Mouse (Mus musculus): ENCODE data around the gene Tenm4.

The Tenm4 gene

DNA sequence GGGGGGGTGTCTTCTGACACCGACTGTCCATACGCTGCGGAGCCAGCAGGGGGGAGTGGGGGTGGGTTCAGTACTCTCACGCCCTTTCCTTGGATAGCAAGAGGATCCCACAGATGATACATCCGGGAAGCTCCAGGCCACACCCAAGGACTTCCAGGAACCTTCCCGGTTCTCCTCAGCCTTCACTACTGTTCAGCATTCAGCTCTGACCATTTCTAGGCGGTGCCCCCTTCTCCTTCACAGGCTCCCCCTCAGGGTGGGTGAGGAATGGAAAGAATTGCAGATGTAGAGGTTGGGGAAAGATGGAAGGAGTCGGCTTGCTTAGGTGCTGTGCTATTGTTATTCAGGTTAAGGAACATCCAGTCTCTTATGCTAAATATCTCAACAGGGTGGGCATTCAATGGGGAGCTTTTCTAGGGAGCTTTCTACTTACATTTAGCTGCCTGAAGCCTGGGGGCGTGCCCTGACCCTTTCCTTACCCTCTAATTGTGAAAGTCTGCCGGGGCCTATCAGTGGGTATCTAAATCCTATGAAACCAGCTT lies 33.8 kb downstream of the Tenm4 start:
- no peak for DNase-seq

DNA sequence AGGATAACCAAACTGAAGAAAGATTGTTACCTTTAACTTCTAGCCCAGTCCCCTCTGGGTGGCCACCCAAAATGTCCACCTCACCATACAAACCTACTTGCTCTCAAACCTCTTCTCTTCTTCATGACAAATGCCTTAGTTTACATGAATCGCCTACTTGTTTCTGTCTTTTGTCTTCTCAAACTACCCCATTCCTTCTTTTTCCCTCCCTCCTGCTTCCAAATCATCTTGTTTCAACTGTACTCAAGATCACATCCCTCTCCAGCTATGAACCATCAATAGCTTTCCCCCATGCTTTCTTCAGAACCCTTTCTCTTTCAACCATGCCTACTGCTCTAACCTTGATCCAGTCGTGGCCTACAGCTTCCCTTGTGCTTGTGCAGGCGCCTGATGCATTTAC lies 36.0 kb downstream of the Tenm4 start:
- DNase-seq, result no peak

DNA sequence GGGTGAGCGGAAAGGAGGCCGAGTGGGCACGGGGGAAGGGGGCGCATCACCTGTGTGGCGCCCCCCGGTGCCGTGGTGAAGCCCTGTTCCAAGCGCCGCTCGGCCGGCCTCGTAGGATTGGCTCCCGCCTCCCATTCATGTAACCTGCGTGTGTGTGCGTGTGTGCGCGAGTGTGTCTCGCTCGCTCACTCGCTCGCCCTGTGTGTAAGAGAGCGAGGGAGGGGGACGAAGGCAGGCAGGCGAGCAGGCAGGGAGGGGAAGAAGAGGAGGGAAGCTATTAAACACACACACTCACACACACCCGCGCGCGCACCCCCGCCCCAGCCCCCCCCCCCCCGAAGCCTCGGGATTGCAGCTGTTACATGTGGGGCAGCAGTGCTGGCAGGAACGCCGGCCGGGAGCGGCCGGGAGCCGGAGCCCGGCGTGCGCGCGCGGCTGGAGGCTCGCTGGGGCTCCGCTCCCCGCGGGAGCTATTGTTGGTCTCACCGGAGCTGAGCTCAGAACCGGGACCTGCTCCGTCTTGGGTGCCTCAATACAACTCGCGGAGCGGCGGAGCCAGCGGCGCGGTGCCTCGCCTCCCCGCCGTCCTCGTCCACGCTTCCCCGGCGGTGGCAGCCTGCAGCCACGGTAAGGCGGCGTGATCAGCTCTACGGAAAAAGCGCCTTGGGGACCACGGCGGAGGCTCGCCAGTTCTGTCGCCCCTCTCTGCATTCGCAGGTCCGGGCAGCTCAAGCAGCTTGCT lies 38.9 kb downstream of the Tenm4 start:
- DNase-seq, result no peak

DNA sequence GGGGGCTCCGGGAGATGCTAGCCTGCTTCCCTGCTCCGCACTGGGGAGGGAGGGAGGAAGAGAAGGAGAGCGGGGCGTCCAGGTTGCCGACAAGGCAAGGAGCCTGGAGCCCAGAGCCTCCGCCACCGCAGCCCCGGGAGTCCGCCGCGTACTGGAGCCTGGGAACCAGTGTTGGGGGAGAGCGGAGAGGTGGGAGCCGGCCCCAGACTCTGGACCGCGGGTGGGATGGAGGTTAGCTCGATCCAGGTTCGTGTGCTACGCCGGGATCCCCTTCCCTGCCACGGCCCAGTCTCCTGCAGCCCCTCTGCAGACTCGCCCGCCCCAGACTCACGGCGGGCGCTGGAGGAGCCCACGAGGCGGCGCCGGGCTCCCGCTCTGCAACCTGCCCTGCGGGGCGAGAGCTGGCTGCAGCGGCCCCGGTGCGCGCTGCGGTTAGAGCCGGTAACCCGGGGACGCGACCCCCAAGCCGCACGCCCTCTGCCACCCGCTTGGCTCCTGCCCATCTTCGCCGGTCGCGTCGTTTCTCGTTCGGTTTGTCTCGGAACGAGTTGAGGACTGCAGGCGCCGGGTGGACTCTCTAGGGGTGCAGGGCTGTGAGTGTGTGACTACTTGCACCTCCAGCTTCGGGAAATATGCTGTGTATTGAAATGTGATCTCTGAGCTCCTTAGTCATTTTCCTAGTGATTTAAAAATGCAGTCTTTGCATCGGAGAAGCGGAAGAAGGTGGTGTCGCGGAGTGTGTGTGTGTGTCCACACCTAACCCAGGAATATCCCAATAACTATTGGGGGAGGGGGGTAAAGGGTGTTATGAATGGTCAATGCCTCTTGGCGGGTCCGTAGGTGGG lies 39.7 kb downstream of the Tenm4 start:
- DNase-seq, result no peak

DNA sequence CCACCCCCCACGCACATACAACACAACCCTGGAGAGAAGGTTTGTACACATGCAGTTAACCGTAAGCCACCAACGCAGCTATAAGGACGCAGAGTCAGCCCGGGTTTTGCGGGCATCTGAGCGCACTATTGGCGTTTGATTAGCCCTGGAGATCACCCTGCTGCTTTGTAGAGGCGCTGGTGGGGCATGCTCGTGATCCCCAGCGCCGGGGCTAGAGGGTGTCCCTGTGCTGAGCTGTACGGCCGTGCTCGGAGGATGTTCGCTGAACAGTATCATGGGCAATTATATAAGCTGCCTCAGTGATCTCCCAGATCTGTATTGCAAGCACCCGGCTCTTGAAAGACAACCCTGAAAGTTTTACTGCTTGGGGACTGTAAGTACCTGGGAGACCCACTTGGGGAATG lies 40.6 kb downstream of the Tenm4 start:
- no peak for DNase-seq

DNA sequence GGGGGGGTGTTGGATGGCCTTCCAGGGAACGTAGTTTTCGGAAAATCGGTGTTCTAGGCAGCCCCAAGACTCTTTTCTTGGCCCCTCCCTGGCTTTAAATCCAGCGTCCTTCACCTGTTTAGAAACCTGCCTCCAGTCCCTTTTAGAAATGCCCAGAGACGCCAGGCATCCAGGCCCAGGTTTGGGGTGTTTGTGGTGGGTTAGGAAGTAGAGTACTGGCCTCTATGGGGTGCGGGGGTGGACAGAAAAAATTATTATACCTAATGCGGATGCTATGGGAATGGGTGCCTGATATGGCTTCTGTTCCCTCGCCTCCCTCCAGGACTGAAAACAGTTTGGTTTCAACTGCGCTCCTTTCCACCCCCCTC lies 41.2 kb downstream of the Tenm4 start:
- no peak for DNase-seq

DNA sequence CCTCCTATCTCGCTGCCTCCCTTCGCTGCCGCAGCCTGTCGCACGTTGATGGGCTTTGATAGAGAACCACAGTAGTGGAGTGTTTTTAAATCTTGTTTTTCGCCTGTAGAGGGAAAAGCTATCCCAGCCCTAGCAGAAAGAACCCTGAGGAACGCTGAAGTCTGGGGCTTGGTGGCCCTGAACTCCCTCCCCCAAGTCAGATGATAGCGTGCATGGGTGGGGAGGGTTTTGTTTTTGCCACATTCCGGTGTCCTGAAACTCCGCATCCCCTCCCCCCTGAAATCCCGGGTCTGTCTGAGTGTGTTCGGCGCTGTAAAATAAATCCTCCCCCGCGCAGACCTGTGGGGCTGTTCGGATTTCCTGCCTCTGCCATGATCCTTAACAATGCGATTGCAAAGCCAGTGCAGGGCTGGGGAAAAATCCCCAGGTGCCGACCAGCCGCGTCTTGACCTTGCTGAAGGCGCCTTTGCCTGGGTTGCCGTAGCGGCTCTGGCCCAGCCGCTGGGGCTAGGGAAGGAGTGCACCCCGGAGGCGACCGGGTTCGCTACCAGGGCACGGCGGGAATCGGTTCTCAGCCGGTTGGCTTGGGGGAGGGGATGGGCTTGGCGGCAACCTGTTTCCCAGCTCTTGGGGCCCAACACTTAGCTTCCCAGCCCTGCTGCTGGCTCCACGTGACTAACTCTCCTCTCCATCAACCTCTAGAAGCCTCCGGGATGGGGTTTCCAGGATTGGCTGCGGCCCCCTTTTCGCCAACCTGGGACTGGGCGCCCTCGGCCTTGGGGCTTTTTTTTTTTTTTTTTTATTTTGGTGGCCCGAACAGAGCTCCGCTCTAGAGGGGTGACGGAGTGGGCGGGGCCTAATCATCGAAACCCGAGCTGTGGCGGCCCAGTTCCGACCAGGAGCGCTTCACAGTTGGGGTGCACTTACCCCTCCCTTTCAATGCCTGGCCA lies 41.8 kb downstream of the Tenm4 start:
- DNase-seq, result peak; percentile 13

DNA sequence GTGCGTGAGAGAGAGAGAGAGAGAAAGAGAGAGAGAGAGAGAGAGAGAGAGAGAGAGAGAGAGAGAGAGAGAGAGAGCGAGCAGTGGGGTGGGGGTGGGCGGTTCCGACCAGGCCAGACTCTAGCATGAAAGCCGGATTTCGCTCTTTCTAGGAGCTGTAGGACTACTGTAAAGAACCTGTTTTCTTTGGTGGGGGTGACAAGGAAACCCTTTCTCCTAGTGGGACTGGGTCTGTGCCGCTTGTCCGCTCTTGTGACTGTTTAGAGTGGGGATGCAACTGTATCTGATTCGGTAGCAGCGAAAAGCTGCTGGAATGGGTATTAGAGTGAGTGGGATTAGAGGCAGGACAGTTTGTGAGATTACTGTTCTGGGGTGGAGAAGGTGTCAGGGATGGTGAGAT lies 42.7 kb downstream of the Tenm4 start:
- DNase-seq, result no peak

DNA sequence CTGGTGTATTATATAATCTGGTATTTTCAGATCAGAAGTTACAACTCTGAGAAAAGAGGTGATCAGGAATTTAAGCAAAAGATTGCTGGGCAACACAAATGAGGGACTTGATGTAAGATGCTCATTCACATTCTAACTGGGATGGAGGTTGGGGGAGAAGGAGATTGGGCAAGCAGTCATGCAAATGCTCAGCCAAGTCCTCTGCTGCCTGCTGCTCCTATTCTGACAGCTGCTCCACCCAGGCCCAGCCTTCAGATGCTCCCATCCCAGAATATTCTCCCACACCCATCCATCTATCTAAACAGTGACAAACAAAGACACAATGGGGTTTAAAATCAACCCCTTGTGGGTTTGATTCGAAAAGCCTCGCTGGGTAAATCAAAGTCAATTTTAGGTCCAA lies 43.8 kb downstream of the Tenm4 start:
- DNase-seq, result no peak

DNA sequence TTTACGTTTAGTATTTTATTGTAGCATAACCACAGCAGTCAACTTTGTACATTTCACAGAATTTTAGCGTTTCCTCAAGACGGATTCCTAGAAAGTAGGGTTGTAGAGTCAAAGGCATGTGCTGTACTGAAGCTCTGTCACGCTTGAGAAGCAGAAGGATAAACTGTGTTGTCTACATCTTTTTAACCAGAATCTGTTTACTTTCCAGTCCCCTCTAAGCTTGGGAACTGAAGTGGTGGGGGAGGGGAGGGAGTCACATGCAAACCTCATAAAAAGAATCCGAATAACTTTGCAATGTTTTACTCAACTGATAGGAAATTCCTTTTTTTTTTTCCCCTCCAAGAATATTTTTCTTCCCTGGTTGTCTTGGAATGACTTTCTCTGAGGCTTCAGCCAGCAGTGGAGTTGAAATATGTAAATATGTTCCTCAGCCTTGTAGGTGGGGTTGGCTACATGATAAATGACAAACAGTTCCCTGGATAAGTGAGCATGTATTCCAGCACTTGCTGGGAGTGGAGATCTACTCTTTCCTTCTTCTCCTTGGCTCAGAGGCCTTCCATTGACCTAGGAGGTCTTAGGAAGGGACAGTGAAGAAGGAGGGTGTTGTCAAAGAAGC lies 45.0 kb downstream of the Tenm4 start:
- DNase-seq, result no peak

DNA sequence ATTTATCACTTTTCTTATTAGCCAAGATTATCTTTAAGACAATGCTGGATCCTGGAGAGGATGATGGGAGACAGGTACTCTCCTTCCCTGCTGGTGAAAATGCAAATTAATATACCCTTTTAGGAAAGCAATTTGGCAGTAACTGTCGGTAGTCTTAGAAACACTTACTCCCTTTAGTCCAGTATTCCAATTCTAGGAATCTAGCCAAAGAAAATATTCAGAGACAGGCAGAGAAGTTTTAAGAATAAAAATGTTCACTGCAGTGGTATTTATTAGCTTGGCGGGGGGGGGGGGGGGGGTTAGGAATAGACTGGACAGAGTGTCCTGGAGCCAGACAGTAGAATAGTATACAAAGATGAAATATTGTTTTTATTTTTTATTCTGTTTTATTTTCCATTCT lies 48.3 kb downstream of the Tenm4 start:
- DNase-seq, result no peak

DNA sequence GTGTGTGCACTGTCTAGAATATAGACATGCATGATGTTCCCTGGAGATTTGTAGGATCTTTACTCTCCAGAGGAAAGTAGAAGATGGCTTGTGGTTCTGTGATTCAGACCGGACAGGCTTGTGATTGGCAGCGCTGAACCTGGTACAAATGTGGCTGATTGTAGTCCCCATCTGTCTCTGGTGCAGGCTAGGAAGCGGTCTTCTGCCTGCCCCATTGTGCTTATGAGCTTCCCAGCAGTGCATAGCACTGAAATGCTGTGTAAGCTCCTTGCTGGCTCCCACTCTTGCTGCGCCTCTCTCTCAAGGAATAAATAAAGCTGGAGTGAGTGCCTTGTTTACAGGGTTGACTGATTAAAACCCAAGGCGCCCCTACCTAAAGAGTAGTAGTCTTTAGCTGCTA lies 49.6 kb downstream of the Tenm4 start:
- DNase-seq, result no peak

DNA sequence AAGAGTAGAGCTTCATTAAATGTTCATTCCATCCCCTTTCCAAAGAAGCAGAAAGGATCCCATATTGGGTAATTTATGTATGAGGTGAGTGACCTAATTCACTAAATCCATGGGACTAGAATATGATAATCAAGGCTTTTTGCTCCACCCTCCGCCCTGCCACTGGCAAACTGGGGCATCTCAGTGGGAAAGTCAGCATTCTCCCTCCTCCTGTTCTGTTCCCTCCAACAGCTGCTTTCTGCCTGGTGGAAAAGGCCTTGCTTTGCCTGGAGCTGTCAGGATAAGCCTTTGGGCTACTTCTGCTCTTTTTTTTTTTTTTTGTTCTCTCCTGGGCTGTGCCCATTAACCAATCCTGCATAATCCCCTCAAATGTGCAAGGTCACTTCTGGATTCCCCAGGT lies 51.5 kb downstream of the Tenm4 start:
- DNase-seq, result no peak

DNA sequence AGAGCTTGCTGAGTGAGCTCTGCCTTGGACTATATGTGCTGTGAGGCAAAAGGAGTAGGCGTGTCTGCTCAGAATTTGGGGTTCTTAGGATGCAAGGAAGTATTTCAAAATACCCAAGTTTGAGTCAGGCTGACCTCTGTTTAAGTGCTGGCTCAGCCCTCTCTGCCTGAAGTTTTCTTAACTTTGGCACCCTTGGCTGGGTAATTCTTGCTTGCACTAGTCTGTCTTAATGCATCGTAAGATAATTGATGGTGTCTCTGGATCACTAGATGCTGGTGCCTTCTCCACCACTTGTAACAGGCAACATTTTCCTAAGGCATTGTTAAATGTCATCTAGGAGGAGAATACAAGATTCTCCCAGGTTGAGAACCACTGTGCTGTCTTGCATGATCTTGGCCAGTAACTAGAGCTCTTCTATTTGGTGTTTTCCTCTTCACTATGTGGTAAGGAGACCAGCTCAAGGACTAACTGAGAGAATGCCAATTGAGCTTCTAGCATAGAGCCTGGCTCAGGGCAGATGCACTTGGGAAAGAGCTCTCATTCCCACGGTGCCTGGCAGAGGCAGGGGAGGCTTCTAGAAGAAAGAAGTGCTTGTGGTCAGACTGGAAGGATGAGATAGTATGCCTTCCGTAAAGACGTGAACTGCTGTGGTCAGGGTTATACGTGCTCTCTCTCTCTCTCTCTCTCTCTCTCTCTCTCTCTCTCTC lies 57.7 kb downstream of the Tenm4 start:
- DNase-seq, result no peak

DNA sequence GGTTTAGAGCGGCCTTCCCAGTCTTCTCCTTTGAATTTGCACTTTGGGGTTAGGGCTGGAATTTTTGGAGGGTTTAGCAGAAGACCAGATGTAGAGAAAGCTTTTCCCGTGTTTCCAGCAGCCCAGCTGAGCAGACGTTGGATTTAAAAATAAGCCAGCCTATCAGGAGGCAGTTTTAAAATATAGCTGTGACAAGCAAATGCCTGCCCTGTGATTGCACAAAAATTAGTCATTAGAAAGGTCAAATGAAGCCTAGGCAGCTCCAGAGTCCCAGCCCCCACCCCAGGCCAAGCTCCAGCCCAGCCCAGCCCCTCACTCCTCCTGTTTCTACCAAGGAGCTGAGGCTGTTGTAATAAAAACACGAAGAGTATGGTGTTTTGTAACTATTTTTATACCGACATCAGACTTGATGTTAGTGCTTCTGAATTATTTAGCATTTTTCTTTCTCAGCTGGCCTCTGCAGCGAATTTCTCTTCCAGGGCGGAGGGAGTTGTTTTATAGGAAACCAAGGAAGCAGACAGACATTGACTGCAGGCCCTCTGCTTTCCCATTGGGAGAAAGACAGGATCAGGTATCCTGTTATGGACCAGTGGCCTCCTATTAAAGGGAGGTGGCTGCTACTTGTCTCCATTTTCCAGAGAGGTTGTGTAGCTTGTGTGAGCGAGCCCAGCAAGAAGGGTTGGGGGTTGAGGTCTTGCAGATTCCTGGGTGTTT lies 59.1 kb downstream of the Tenm4 start:
- DNase-seq, result no peak

DNA sequence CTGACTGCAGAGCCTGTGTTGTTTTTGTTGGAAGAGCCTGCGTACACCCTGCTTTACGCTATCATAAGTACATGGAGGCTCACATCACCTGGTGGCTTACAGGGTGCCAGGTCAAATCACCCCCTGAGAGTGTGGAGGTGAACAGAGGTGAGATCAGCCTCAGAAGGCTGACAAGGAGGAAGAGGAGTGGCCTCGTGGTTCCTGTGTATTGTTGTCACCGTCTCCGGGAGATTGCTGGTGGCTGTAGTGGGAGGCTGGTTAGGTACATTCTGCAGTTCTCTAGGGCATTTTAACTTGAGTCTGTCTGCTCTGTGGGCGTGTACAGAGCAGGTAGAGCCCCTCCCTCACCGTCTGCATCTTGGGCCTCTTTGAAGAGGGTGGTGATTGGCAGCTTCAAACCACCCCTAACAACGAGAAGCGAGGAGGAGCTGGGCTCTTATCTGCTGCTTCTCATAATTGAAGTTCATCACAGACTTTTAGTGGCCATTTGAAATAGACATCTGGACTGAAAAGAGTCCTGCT lies 59.7 kb downstream of the Tenm4 start:
- DNase-seq, result no peak

DNA sequence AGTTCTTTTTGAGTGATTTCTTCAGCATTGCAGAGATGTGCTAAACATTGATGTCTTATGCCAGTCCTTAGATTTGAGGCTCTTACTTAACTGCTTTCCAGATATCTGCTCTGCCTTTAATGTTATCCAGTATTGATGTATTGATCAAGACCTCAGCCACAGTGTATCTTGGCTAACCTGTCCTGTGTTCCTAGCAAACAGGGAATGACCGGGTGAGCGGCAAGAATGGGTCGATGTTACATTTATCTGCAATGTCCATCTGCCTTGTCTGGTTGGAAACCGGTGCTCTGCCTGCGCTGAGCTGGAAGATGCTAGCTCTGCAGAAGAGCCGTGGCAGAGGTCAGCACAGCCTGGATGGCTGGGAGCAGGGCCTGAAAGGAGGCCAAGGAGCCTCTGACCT lies 64.8 kb downstream of the Tenm4 start:
- DNase-seq, result no peak

DNA sequence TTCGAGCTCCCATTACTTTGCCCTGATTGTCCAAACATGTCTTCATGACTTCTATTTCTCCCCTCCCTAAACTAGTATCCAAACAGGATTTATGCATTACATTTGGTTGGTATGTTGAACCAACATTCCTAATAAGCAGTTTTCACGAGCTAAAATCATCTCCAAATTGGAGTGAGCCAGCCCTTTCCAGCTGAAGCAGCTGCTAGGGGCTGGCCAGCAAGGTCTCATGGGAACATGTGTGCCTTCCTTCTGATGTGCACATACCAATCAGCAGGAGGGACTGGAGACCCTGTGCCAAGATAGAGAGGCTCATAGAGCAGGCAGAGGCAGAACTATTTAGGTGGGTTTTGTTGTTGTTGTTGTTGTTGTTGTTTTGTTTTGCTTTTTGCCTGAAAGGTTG lies 69.6 kb downstream of the Tenm4 start:
- no peak for DNase-seq

DNA sequence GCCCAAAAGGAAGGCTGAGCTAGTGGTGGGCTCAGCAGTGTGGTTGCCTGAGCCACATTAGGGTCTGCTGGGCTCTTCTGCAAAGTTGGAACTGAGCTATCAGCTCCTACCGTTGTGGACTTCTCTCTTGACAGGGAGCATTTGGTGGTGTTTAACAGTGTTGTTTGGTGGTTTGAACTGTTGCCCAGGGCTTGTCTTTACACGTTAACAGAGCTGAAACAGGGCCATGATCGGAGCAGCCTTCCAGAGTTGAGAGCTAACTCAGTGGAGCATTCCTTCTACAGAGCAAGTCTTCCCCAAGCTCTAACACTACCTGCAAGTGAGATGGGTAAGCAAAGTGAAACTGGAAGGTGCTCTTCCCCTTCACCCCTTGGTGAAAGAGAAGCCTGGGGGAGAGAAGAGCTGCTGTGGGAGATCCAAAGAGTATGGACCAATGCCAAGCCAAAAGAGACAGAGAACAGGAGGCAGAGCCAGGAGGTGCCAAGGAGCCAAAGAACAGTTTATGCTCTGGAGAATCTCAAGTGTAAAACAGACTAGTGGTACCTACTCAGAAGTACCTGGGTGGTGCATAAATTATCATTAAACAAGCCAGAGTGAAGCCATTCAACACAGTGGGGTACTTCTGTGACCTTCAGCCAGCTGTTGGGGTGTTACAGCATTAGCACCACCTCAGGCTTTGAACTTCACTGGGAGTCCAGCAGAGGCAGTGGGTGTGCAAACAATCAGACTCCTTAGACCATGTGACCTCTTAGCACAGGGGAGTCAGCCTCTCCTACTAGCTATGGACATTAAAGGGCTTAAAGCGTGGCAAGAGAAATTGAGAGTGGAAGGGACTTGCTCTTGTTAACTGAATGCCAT lies 71.5 kb downstream of the Tenm4 start:
- no peak for DNase-seq

DNA sequence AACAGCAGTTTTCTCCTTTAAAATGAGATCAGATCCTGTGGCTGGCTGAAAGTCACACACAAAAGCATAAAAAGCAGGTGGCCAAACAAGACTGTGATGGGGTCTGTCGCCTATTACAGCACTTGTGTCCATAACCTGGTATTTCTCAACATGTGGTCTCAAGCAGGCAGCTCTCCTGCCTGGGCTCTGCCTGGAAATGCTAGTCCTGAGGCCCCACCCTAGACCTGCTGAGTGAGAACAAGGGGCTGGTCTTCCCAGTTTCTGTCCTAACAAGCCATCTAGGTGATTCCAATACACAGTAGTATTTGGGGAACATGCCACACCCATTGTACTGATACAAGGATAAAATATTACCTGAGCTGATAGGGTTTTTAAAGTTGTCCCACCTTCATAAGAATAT lies 73.8 kb downstream of the Tenm4 start:
- no peak for DNase-seq

Data from thymus, postnatal 14 days (tissue).